Mouse (Mus musculus) neural tube, embryonic 13.5 days (tissue): ENCODE measurements around the gene Pcx. TPM values are rescaled to one million over a fixed set of nuclear protein-coding genes. Genes with fewer than 3 reads are reported as not detected.

Experiments used
- ATAC-seq: fragments of 200-750 bp; cut with Nextera tagmentation; 2 replicates; pipeline ENCODE4 v1.8.0; 2017; ENCODE audit warnings: low read depth, mild to moderate bottlenecking, moderate TSS enrichment, moderate library complexity
- H3K27ac ChIP-seq: fragments of 300-500 bp; sonication (generic); replicated peaks from 2 replicates; pipeline ENCODE4 v1.5.1; 2015; ENCODE audit warnings: moderate library complexity, mild to moderate bottlenecking, inconsistent platforms
- H3K27me3 ChIP-seq: fragments of 300-500 bp; sonication (generic); 2 replicates; pipeline ENCODE4 v1.6.1; 2015; ENCODE audit warnings: mild to moderate bottlenecking, inconsistent platforms
- H3K36me3 ChIP-seq: fragments of 300-500 bp; sonication (generic); 2 replicates; pipeline ENCODE4 v1.6.1; 2015; ENCODE audit warnings: mild to moderate bottlenecking, inconsistent platforms
- H3K4me1 ChIP-seq: fragments of 300-500 bp; sonication (generic); replicated peaks from 2 replicates; pipeline ENCODE4 v1.6.1; 2015; ENCODE audit warnings: inconsistent platforms
- H3K4me2 ChIP-seq: fragments of 300-500 bp; sonication (generic); 2 replicates; pipeline ENCODE4 v1.6.1; 2015; ENCODE audit warnings: inconsistent platforms, mild to moderate bottlenecking, moderate library complexity
- H3K4me3 ChIP-seq: fragments of 300-500 bp; sonication (generic); 2 replicates; pipeline ENCODE4 v1.5.1; 2015; ENCODE audit warnings: mild to moderate bottlenecking, inconsistent platforms
- H3K9ac ChIP-seq: fragments of 300-500 bp; sonication (generic); 2 replicates; pipeline ENCODE4 v1.6.1; 2015; ENCODE audit warnings: moderate library complexity, mild to moderate bottlenecking, inconsistent platforms
- H3K9me3 ChIP-seq: fragments of 300-500 bp; sonication (generic); 2 replicates; pipeline ENCODE4 v1.6.1; 2016; ENCODE audit warnings: inconsistent platforms
- WGBS: fragments of 180-500 bp; shearing (Covaris S2); methylation state at CpG from one replicate; pipeline ENCODE4 v1.1.7; 2015; 5-methylcytosine and 5-hydroxymethylcytosine counted together
- polyA plus RNA-seq: library from polyadenylated mRNA; unstranded; fragments of >200 nt; fragmentation: Nextera tagmentation; extraction: Ambion mirVana; gene quantifications from 2 replicates; pipeline ENCODE4 v1.2.1, GENCODE M21; 2015

The Pcx gene
- polyA plus RNA-seq, 1 experiment from 2014 or later = 21.0 TPM

- H3K4me3 ChIP-seq = no peak overlapping the region
- H3K4me1 ChIP-seq = no peaks in the 10 kb centered on the region
- H3K4me2 ChIP-seq = no peak overlapping the region
- H3K9me3 ChIP-seq = no peaks in the 10 kb centered on the region
- H3K9ac ChIP-seq = no peak overlapping the region
- no peak for ATAC-seq
- no peak overlapping the region for H3K27ac ChIP-seq
- H3K27me3 ChIP-seq = no peaks in the 10 kb centered on the region
- H3K36me3 ChIP-seq = no peaks in the 10 kb centered on the region
These were observed 25.6 kb downstream of the Pcx start for GRCm38 (mm10) chr19:4535922-4536321.

GRCm38 (mm10) chr19:4536606-4537005 lies 26.3 kb downstream of the Pcx start:
- 64% methylated on average over 3 of the region's 3 CpGs for WGBS
- Histone ChIP-seq H3K27ac (no peak overlapping the region), H3K4me2 (no peak overlapping the region), H3K9me3 (no peaks in the 10 kb centered on the region), H3K9ac (no peak overlapping the region), H3K27me3 (no peaks in the 10 kb centered on the region), H3K4me3 (no peak overlapping the region), H3K4me1 (no peaks in the 10 kb centered on the region), H3K36me3 (no peaks in the 10 kb centered on the region)
- ATAC-seq = no peak

- no peak for ATAC-seq
- 90% methylated on average over 6 of the region's 6 CpGs for WGBS
These were observed 30.0 kb downstream of the Pcx start for GRCm38 (mm10) chr19:4540263-4540662.

GRCm38 (mm10) chr19:4540992-4541391 lies 30.7 kb downstream of the Pcx start:
- Histone ChIP-seq H3K4me3 (no peak overlapping the region), H3K27me3 (no peaks in the 10 kb centered on the region), H3K27ac (no peak overlapping the region), H3K9ac (no peak overlapping the region), H3K4me1 (no peaks in the 10 kb centered on the region), H3K4me2 (no peak overlapping the region), H3K9me3 (no peaks in the 10 kb centered on the region), H3K36me3 (no peaks in the 10 kb centered on the region)
- 95% methylated on average over 3 of the region's 3 CpGs for WGBS
- ATAC-seq = no peak

More at GRCm38 (mm10) chr19:4540263-4540662, 30.0 kb downstream of the Pcx start:
- H3K27me3 ChIP-seq = no peaks in the 10 kb centered on the region
- H3K4me3 ChIP-seq = no peak overlapping the region
- H3K4me1 ChIP-seq = no peaks in the 10 kb centered on the region
- no peaks in the 10 kb centered on the region for H3K36me3 ChIP-seq
- no peak overlapping the region for H3K4me2 ChIP-seq
- H3K27ac ChIP-seq = no peak overlapping the region
- H3K9ac ChIP-seq = no peak overlapping the region
- no peaks in the 10 kb centered on the region for H3K9me3 ChIP-seq

- Histone ChIP-seq H3K4me2 (no peak overlapping the region), H3K9ac (no peak overlapping the region), H3K27me3 (no peaks in the 10 kb centered on the region), H3K36me3 (no peaks in the 10 kb centered on the region), H3K27ac (no peak overlapping the region), H3K4me3 (no peak overlapping the region), H3K9me3 (no peaks in the 10 kb centered on the region), H3K4me1 (no peaks in the 10 kb centered on the region)
- no peak for ATAC-seq
These were observed 31.8 kb downstream of the Pcx start for GRCm38 (mm10) chr19:4542081-4542480.

- 87% methylated on average over 4 of the region's 4 CpGs for WGBS
- H3K4me2 ChIP-seq = no peak overlapping the region
- no peaks in the 10 kb centered on the region for H3K9me3 ChIP-seq
- H3K27me3 ChIP-seq = no peaks in the 10 kb centered on the region
- H3K36me3 ChIP-seq = no peaks in the 10 kb centered on the region
- no peak overlapping the region for H3K4me3 ChIP-seq
- H3K4me1 ChIP-seq = no peaks in the 10 kb centered on the region
- no peak overlapping the region for H3K27ac ChIP-seq
- H3K9ac ChIP-seq = no peak overlapping the region
- no peak for ATAC-seq
These were observed 34.8 kb downstream of the Pcx start for GRCm38 (mm10) chr19:4545091-4545490.

GRCm38 (mm10) chr19:4545841-4546240 lies 35.6 kb downstream of the Pcx start:
- H3K4me3 ChIP-seq = no peak overlapping the region
- ATAC-seq = no peak
- no peaks in the 10 kb centered on the region for H3K36me3 ChIP-seq
- H3K27me3 ChIP-seq = no peaks in the 10 kb centered on the region
- no peaks in the 10 kb centered on the region for H3K9me3 ChIP-seq
- no peak overlapping the region for H3K4me2 ChIP-seq
- H3K4me1 ChIP-seq = no peaks in the 10 kb centered on the region
- H3K27ac ChIP-seq = no peak overlapping the region
- H3K9ac ChIP-seq = no peak overlapping the region
- 91% methylated on average over 6 of the region's 6 CpGs for WGBS

GRCm38 (mm10) chr19:4547801-4548200 lies 37.5 kb downstream of the Pcx start:
- 85% methylated on average over 6 of the region's 6 CpGs for WGBS
- Histone ChIP-seq H3K9ac (no peak overlapping the region), H3K27ac (no peak overlapping the region), H3K4me1 (no peaks in the 10 kb centered on the region), H3K4me2 (no peak overlapping the region), H3K36me3 (no peaks in the 10 kb centered on the region), H3K9me3 (no peaks in the 10 kb centered on the region), H3K27me3 (no peaks in the 10 kb centered on the region), H3K4me3 (no peak overlapping the region)
- no peak for ATAC-seq

- Histone ChIP-seq H3K4me3 (no peak overlapping the region), H3K9ac (no peak overlapping the region), H3K4me1 (no peaks in the 10 kb centered on the region), H3K9me3 (no peaks in the 10 kb centered on the region), H3K27ac (no peak overlapping the region), H3K27me3 (no peaks in the 10 kb centered on the region), H3K36me3 (no peaks in the 10 kb centered on the region), H3K4me2 (no peak overlapping the region)
- ATAC-seq = no peak
- 69% methylated on average over 3 of the region's 3 CpGs for WGBS
These were observed 38.1 kb downstream of the Pcx start for GRCm38 (mm10) chr19:4548305-4548883.

GRCm38 (mm10) chr19:4554248-4554647 lies 44.0 kb downstream of the Pcx start:
- Histone ChIP-seq H3K27me3 (no peaks in the 10 kb centered on the region), H3K4me3 (no peak overlapping the region), H3K4me2 (no peak overlapping the region), H3K4me1 (peaks cover 12% of the 10 kb centered on the region), H3K36me3 (no peaks in the 10 kb centered on the region), H3K27ac (no peak overlapping the region), H3K9ac (no peak overlapping the region), H3K9me3 (no peaks in the 10 kb centered on the region)
- ATAC-seq = no peak

DNA sequence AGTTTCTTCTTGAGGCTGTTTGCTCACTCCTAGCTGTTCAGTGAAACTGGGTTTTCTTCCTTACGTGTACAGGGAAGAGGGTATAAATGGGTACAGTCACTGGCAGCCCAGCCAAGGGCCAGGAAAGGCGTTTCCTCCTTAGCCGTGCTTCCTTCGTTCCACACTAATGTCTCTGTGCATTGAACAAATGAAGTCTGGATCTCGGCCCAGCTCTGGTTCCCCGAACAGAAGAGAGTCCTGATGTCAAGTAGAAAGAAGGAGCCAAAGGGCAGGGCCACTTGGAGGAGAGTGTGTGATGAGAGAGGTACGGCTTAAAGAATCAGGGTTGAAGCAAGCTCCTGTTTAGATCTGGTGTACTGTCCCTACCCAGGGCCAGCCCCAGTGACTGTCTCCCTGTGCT lies 44.8 kb downstream of the Pcx start:
- no peak overlapping the region for H3K27ac ChIP-seq
- no peaks in the 10 kb centered on the region for H3K9me3 ChIP-seq
- no peak overlapping the region for H3K9ac ChIP-seq
- H3K4me3 ChIP-seq = no peak overlapping the region
- H3K4me2 ChIP-seq = no peak overlapping the region
- no peaks in the 10 kb centered on the region for H3K27me3 ChIP-seq
- 75% methylated on average over 7 of the region's 7 CpGs for WGBS
- ATAC-seq = no peak
- H3K36me3 ChIP-seq = no peaks in the 10 kb centered on the region
- H3K4me1 ChIP-seq = peaks cover 21% of the 10 kb centered on the region

GRCm38 (mm10) chr19:4556787-4557186 lies 46.5 kb downstream of the Pcx start:
- no peak overlapping the region for H3K4me2 ChIP-seq
- no peaks in the 10 kb centered on the region for H3K9me3 ChIP-seq
- H3K4me3 ChIP-seq = no peak overlapping the region
- no peak overlapping the region for H3K27ac ChIP-seq
- 85% methylated on average over 2 of the region's 2 CpGs for WGBS
- no peaks in the 10 kb centered on the region for H3K27me3 ChIP-seq
- H3K36me3 ChIP-seq = no peaks in the 10 kb centered on the region
- no peak for ATAC-seq
- peaks cover 24% of the 10 kb centered on the region for H3K4me1 ChIP-seq
- H3K9ac ChIP-seq = no peak overlapping the region

- Histone ChIP-seq H3K27ac (0 out of 2 replicates have a peak overlapping the region, but pooled peaks have one; percentile 39), H3K4me3 (no peak overlapping the region), H3K4me1 (peaks cover 24% of the 10 kb centered on the region), H3K9ac (0 out of 2 replicates have a peak overlapping the region, but pooled peaks have one; percentile 12), H3K36me3 (no peaks in the 10 kb centered on the region), H3K9me3 (no peaks in the 10 kb centered on the region), H3K27me3 (no peaks in the 10 kb centered on the region), H3K4me2 (no peak overlapping the region)
- ATAC-seq = peak; percentile 75
- WGBS = 59% methylated on average over 8 of the region's 8 CpGs
These were observed 47.7 kb downstream of the Pcx start for GRCm38 (mm10) chr19:4557796-4558569.
